Mouse (Mus musculus): ENCODE results near the gene Afg1l.

DNA sequence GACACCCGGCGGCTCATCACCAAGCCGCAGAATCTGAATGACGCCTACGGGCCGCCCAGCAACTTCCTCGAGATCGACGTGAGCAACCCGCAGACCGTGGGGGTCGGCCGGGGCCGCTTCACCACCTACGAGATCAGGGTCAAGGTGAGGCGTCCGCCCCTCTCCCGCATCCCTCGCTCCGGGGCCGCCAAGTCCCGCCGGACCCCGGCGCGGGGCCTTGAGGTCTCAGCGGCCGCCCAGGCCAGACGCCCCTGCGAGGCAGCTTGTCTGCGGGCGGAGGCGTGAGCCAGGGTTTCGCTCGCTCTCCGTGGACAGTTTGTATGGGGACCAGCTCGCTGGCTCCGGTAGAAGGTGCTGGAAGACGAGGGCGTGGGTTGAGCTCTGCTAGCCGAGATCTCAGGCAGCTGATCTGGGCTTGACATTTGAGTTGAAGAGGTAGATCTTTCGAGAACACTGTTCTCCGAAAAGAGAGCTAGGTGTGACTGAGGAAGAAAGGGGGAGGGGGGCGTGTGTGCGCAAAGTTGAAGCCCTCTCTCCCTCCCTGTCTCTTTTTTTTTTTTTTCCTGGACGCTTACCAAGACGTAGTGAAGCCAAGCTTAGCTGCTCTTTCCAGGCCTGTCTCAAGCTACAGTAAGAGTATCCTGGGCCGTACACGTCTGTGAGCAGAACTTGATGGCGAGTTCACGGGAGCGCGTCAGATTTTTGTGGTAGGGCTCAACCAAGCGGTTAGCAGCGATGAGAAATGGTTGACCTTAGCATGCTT is 24.2 kb upstream of the Afg1l start:
- TF ChIP-seq CTCF (conservative IDR thresholded peaks at IDR 0.05; ENCODE audit: insufficient read depth, insufficient read length, low read depth, low read length) (no peak), POLR2A (IDR thresholded peaks at IDR 0.05; ENCODE audit: low read depth, low read length) (no peak)

Measured in kidney, adult 2 months (tissue).